Mouse (Mus musculus) erythroblast, embryonic 14.5 days (primary cell): ENCODE results near the gene Tmem204.

ENCODE experiments used
- GATA1 ChIP-seq: IDR thresholded peaks from 2 replicates; pipeline ENCODE4 v1.6.1; 2012; ENCODE audit warnings: low read length, inconsistent platforms, mixed read lengths
- TAL1 ChIP-seq: IDR thresholded peaks from 3 replicates; pipeline ENCODE4 v1.6.1; 2012; ENCODE audit warnings: low read length, inconsistent platforms, mixed read lengths

DNA sequence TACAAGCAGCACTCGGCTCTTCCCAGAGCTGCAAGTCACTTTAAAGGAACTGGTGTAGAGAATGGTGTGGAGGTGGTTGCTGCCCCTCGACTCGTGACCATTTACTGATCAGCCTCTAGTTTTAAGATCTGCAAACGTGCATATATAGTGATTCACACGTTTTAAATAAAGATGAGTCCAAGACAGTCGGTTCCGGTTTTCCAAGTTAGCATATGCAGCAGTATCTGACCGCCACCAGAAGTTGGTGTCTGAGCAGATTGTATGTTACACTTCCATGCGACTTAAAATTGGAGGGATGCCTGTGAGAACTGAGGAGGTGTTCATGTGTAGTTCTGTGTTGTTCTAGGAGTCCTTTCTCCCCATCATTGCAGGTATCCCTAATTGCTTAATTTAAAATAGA lies 30.1 kb downstream of the Tmem204 start:
- TF ChIP-seq TAL1 (no peak), GATA1 (no peak)
